Mouse (Mus musculus) adrenal gland, adult 8-10 months (tissue): ENCODE measurements around the gene Arhgdib. TPM values are rescaled to one million over a fixed set of nuclear protein-coding genes. Genes with fewer than 3 reads are reported as not detected.
A peak's percentile ranks its signal among the peaks of the same experiment; 100 is the strongest.
"Not testable (repeated sequence)": the region's sequence is repeated elsewhere in the genome, so short reads cannot be mapped to it uniquely, and the experiment has no call there.

Experiments used
- DNase-seq: peaks from one replicate; pipeline ENCODE4 v3.0.0; 2022
- total RNA-seq, 4 experiments: library from RNA; stranded (reverse); gene quantifications; 2 replicates each; pipeline ENCODE4 v1.2.4; 2022

Arhgdib gene
- total RNA-seq, 4 experiments from 2014 or later = 20.7 to 30.5 (median 28.0) TPM

DNA sequence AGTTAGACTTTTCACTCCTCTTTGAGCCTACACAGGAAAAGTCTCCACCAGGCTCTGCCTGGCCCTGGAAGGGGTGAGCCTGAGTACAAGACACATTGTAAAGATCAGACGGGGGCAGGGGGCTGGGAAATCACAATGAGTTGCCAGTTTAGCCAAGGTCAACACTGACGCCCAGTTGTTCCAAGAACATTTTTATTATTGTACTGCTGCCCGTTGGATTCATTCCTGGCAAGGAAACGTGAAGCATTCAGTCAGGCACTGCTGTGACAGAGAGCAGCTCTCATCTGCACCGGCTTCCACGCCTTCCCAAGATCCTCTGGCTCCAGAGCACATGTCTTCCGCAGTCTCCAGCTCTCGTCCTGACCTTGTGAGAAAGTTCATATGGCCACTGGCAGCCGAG lies 53.8 kb downstream of the Arhgdib start:
- peak; percentile 69 for DNase-seq

DNA sequence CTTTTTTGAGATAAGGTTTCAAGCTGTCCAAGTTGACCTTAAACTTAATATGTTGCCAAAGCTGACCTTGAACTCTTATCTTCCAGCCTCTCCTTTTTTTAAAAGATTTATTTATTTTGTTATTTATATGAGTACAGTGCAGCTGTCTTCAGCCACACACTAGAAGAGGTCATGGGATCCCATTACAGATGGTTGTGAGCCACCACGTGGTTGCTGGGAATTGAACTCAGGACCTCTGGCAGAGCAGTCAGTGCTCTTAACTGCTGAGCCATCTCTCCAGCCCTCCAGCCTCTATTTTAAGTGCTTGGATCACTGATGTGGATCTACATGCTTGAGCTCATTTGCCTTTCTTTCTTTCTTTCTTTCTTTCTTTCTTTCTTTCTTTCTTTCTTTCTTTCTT lies 56.9 kb downstream of the Arhgdib start:
- not testable (repeated sequence) for DNase-seq

DNA sequence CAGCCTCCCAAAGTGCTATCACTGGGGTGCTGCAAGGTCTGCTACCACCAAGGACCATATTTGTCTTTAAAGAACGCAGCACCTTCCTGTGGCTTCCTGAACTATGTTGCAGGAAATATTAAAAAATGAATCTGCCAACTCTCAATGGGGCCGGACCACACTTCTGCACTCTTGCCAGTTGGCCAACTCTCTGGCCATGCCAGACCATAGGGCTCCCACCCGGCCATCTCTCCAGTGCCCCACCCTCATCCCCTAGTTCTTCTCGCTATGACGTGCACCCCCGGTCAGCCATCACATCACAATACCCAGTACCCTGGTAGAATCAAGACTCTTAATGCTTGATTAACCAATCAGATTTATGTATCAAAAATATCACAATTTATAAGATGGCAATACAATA lies 57.7 kb downstream of the Arhgdib start:
- no peak for DNase-seq

DNA sequence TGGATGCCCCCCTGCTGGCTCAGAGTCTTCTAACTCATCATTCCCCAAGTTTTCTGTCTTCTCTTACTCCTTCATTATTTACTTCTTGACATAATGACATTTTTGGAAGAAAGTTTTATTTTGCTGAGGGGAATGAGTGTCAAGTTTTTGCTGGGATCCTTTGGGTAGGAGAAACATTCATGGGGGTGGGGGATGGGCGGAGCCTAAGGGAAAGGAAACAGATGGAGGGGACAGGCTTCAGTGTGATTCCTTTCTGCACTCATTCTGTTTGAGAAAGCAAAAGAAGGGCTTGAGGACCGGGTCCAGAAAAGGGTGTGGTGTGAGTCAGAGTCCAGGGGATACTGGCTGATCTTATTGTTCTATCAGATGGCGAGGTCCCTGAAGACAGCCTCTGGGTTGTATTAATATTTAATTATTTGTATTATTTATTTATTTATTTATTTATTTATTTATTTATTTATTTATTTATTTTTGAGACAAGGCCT lies 58.2 kb downstream of the Arhgdib start:
- no peak for DNase-seq

DNA sequence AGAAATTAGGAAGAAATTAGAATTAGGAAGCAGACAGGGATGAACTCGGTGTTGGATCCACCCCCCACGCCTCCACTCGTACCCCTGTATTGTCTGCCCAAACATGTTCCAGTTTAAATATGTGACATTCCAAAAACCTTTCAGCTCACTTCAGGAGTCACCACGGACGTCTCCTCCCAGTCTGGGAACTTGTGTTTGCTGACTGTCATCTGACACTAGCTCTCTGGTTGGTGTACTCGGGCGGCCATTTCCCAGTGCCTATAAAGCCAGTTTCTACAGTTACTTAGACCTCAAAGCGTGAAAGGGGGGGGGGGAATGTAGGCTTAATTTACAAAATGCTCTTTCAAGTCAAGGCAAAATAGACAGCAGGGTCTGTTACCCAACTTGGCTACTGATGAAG lies 60.0 kb downstream of the Arhgdib start:
- no peak for DNase-seq

DNA sequence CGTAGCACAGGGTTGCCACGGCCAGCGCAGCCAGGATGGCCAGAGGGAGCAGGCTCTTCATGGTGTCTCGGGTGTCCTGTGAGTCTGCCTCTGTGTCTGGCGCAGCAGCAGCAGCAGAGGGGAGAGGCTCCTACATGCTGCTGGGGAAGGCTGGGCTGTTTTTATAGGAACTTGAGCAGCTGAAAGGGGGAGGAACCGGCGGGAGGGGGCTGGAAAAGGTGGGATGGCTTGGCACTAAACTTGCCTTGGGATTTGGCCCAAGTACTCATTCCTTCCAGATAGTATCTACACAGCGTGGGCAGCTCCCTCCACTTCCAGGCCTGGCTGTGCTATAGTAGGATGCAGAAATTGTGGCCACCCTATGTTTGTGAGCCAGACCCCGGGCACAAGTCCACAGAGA lies 66.0 kb downstream of the Arhgdib start, which contains the start of gene Mgp:
Mgp (minus strand) TSS at position 154 of the 400 bp plus-strand sequence.
- no peak for DNase-seq

DNA sequence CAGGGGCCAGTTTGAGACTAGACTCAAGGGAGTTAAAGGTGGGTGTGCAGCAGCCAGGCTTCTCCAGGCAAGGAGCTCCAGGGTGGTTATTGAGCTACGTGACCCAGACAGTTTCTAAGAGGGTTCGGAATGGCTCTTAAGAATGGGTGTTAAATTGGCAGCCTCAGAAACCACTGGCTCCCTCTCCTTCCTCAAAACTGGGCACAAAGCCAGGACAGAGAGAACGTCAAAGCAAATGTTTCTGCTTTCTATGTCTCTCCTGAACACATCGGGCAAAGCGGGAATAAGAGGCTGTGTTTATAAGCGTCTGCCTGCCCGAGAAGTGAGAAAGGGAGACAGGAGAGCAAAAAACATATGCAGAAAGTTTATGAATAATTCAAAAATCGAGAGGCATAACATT lies 67.1 kb downstream of the Arhgdib start:
- DNase-seq = no peak

Other genes with a start within 250 kb of the Arhgdib start
- gene Gucy2c, start 160.1 kb downstream of the Arhgdib start, total RNA-seq = under 1 TPM in 1 of 4 experiments, not detected in 3; 0.09 TPM
- 10 to 100 TPM; 11.5 to 15.1 (median 12.4) TPM for gene Hist4h4, start 137.5 kb downstream of the Arhgdib start, total RNA-seq
- gene H2afj, start 133.7 kb downstream of the Arhgdib start, total RNA-seq = 100 to 1,000 TPM in 3 of 4 experiments, 10 to 100 TPM in 1; 81.8 to 292 (median 145) TPM
- 1 to 10 TPM in 1 of 4 experiments, under 1 TPM in 3; 0.51 to 1.3 (median 0.97) TPM for gene BC049715, start 114.3 kb downstream of the Arhgdib start, total RNA-seq
- 100 to 1,000 TPM in 1 of 4 experiments, 10 to 100 TPM in 3; 75.0 to 108 (median 79.2) TPM for gene Wbp11, start 113.7 kb downstream of the Arhgdib start, total RNA-seq
- under 1 TPM in 2 of 4 experiments, not detected in 2; 0.23 to 0.28 TPM for gene Smco3, start 106.4 kb downstream of the Arhgdib start, total RNA-seq
- 1 to 10 TPM; 5.3 to 7.9 (median 7.2) TPM for gene Art4, start 84.2 kb downstream of the Arhgdib start, total RNA-seq
- gene Mgp, start 66.1 kb downstream of the Arhgdib start, total RNA-seq = 100 to 1,000 TPM; 174 to 284 (median 210) TPM
- gene Erp27, start 19.7 kb downstream of the Arhgdib start, total RNA-seq = under 1 TPM in 1 of 4 experiments, not detected in 3; 0.28 TPM
- under 1 TPM in 1 of 4 experiments, not detected in 3; 0.14 TPM for gene Pde6h, start 18.1 kb downstream of the Arhgdib start, total RNA-seq
- gene Rerg, start 228.6 kb upstream of the Arhgdib start, total RNA-seq = 100 to 1,000 TPM; 112 to 256 (median 151) TPM